Mouse (Mus musculus): Measurements from ENCODE around the gene Snd1. TPM values are rescaled to one million over a fixed set of nuclear protein-coding genes. Genes with fewer than 3 reads are reported as not detected.

Gene Snd1
- polyA plus RNA-seq, 1 experiment from 2014 or later = 79.3 TPM

DNA sequence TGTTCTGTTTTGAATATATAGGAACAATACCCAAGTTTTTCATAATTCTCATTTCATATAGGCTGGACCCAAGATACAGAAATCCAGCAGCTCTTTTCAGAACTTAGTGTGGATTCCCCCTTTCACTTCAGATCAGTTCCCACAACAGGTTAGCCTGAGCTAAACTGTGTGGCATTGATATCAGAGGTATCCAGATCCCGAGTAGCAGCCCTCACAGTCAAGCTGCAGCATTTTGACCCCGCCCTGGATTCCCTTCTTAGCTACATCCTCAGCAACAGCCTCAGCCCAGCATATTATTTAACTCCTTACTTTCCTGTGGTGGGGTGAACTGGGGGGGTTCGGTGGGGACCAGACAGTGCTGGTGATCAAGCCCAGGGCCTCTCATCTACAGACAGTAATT is 128.5 kb downstream of the Snd1 start:
- no peaks in the 10 kb centered on the region for H3K9me3 ChIP-seq (replicated peaks; ENCODE audit: low read length)

DNA sequence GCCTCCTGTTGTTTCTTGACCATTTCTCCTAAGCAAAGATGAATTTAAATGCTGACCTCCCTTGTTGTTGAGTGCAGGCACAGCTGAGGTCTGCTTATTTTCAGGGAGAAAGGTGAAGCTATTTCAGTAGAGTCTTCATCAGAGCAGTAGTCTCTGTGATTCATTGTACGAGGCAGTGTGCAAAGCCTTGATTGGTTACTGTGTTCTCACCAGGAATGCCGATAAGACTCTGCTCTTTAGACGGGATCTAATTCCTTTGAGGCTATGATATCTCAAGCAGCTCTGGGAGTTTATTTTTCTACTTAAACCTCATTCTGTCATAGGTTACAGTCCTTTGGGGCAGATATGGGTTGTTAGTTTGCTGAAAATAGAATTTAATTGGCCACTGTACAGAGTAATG is 128.9 kb downstream of the Snd1 start:
- WGBS = 31% methylated on average over 3 of the region's 3 CpGs
- Histone ChIP-seq H3K27ac (no peak overlapping the region), H3K4me1 (replicated peaks; ENCODE audit: insufficient read depth, low read length) (no peaks in the 10 kb centered on the region), H3K9ac (ENCODE audit: low read depth, low read length) (no peak overlapping the region), H3K27me3 (ENCODE audit: insufficient read depth, low read length) (no peaks in the 10 kb centered on the region), H3K36me3 (ENCODE audit: insufficient read depth, low read length) (no peaks in the 10 kb centered on the region), H3K4me3 (replicated peaks; ENCODE audit: low read depth, low read length) (no peak overlapping the region), H3K9me3 (replicated peaks; ENCODE audit: low read length) (no peaks in the 10 kb centered on the region), H3K4me2 (ENCODE audit: low read length) (no peak overlapping the region)
- DNase-seq (ENCODE audit: low spot score) = no peak
- TF ChIP-seq CTCF (IDR thresholded peaks at IDR 0.05; ENCODE audit: low read depth) = no peak
- ATAC-seq (replicated peaks; ENCODE audit: low FRiP score, low read depth) = no peak

More for the DNA sequence above, 128.5 kb downstream of the Snd1 start:
- no peak for TF ChIP-seq CTCF (IDR thresholded peaks at IDR 0.05; ENCODE audit: low read depth)
- no peaks in the 10 kb centered on the region for H3K4me1 ChIP-seq (replicated peaks; ENCODE audit: insufficient read depth, low read length)
- H3K4me3 ChIP-seq (replicated peaks; ENCODE audit: low read depth, low read length) = no peak overlapping the region
- H3K9ac ChIP-seq (ENCODE audit: low read depth, low read length) = no peak overlapping the region
- no peak overlapping the region for H3K27ac ChIP-seq
- WGBS = 63% methylated on average over 3 of the region's 3 CpGs
- no peak for DNase-seq (ENCODE audit: low spot score)
- no peak for ATAC-seq (replicated peaks; ENCODE audit: low FRiP score, low read depth)
- H3K4me2 ChIP-seq (ENCODE audit: low read length) = no peak overlapping the region
- no peaks in the 10 kb centered on the region for H3K36me3 ChIP-seq (ENCODE audit: insufficient read depth, low read length)
- no peaks in the 10 kb centered on the region for H3K27me3 ChIP-seq (ENCODE audit: insufficient read depth, low read length)

DNA sequence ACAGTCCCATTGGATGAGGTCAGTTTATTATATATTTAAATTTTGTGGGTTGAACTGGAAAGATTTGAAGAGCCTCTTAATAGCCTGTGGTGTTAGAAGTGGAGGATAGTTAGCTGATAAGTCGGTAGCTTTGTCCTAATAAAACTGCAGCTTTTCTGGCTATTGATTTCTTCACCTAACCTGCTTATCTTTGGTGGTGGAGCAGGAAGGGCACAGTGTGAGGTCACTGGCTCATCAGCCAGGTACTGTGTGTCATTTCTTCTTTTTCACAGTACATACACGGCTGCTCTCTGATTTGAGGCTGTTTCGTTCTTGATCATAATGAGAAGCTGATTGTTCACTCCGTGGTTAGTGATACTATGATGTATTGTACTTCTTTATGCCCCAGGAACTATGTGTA is 134.4 kb downstream of the Snd1 start:
- WGBS = 83% methylated on average over 4 of the region's 4 CpGs

DNA sequence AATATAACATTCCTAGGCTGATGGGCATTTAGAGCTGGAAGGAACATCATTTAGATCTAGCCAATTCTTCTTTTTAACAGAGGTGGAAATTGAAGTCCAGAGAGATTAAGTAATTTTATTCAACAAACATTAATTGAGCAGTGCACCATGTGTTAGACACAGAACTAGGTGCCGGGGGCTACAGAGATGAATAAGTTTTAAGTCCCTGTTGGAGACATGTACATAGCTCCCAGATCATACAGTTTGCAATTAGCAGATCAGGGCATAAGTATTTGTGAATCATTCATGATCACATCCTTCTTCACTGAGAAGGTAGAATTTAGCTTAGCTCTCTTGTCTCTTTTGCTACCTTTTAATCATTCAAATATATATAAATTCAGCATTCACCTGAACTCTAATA is 135.2 kb downstream of the Snd1 start:
- Histone ChIP-seq H3K9ac (ENCODE audit: low read depth, low read length) (no peak overlapping the region), H3K4me2 (ENCODE audit: low read length) (no peak overlapping the region), H3K27me3 (ENCODE audit: insufficient read depth, low read length) (no peaks in the 10 kb centered on the region), H3K4me3 (replicated peaks; ENCODE audit: low read depth, low read length) (no peak overlapping the region), H3K4me1 (replicated peaks; ENCODE audit: insufficient read depth, low read length) (no peaks in the 10 kb centered on the region), H3K27ac (no peak overlapping the region), H3K9me3 (replicated peaks; ENCODE audit: low read length) (no peaks in the 10 kb centered on the region), H3K36me3 (ENCODE audit: insufficient read depth, low read length) (no peaks in the 10 kb centered on the region)
- no peak for DNase-seq (ENCODE audit: low spot score)
- no peak for ATAC-seq (replicated peaks; ENCODE audit: low FRiP score, low read depth)
- WGBS = 96% methylated on average over 1 of the region's 1 CpGs
- TF ChIP-seq CTCF (IDR thresholded peaks at IDR 0.05; ENCODE audit: low read depth) = no peak

More for the DNA sequence above, 134.4 kb downstream of the Snd1 start:
- Histone ChIP-seq H3K9ac (ENCODE audit: low read depth, low read length) (no peak overlapping the region), H3K27me3 (ENCODE audit: insufficient read depth, low read length) (no peaks in the 10 kb centered on the region), H3K9me3 (replicated peaks; ENCODE audit: low read length) (no peaks in the 10 kb centered on the region), H3K27ac (no peak overlapping the region), H3K4me2 (ENCODE audit: low read length) (no peak overlapping the region), H3K4me3 (replicated peaks; ENCODE audit: low read depth, low read length) (no peak overlapping the region), H3K4me1 (replicated peaks; ENCODE audit: insufficient read depth, low read length) (no peaks in the 10 kb centered on the region), H3K36me3 (ENCODE audit: insufficient read depth, low read length) (no peaks in the 10 kb centered on the region)
- no peak for DNase-seq (ENCODE audit: low spot score)
- no peak for TF ChIP-seq CTCF (IDR thresholded peaks at IDR 0.05; ENCODE audit: low read depth)
- ATAC-seq (replicated peaks; ENCODE audit: low FRiP score, low read depth) = no peak

DNA sequence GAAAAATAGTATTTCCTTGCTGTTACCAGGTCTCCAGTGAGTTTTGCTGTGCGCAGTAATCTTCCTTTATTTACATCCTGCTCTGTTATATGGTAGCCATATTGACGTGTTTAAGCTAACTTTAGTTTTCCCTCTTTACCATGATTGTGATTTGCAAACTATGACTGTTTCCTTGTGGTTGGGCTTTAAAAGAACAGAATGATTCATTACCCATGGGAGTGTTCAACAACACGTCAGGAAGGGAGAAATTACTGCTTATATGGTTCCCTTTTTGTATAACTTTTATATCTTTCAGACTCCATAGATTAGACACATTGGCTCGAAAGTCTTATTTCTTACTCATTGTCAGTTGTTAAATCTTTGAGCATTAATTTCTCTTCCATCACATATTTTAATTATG is 138.5 kb downstream of the Snd1 start:
- no peak overlapping the region for H3K4me2 ChIP-seq (ENCODE audit: low read length)
- H3K4me3 ChIP-seq (replicated peaks; ENCODE audit: low read depth, low read length) = no peak overlapping the region
- H3K27ac ChIP-seq = no peak overlapping the region
- H3K36me3 ChIP-seq (ENCODE audit: insufficient read depth, low read length) = no peaks in the 10 kb centered on the region
- TF ChIP-seq CTCF (IDR thresholded peaks at IDR 0.05; ENCODE audit: low read depth) = no peak
- 52% methylated on average over 4 of the region's 4 CpGs for WGBS
- H3K9ac ChIP-seq (ENCODE audit: low read depth, low read length) = no peak overlapping the region
- no peak for ATAC-seq (replicated peaks; ENCODE audit: low FRiP score, low read depth)
- no peaks in the 10 kb centered on the region for H3K9me3 ChIP-seq (replicated peaks; ENCODE audit: low read length)
- peaks cover 2% of the 10 kb centered on the region; the same call in 1 of the 2 replicates for H3K4me1 ChIP-seq (replicated peaks; ENCODE audit: insufficient read depth, low read length)
- peak; percentile 58 for DNase-seq (ENCODE audit: low spot score)
- no peaks in the 10 kb centered on the region for H3K27me3 ChIP-seq (ENCODE audit: insufficient read depth, low read length)

DNA sequence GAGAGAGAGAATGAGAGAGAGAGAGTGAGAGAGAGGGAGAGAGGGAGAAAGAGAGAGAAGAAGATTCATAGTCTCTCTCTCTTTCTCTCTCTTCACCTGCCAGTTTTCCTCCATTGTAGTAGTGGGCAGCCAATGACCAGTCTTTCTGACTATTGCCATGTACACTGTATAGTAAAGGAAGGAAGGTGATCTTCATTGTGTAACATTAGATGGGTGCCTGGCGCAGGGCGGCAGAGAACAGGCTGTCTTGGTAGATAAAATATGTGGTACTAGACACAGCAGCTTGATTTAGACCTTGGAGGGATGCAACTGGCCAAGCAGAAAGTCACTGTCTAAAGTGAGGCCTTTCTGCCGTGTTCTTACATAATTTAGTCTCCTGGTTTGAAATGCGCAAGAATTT is 139.9 kb downstream of the Snd1 start:
- Histone ChIP-seq H3K27me3 (ENCODE audit: insufficient read depth, low read length) (no peaks in the 10 kb centered on the region), H3K9me3 (replicated peaks; ENCODE audit: low read length) (no peaks in the 10 kb centered on the region), H3K4me2 (ENCODE audit: low read length) (no peak overlapping the region), H3K36me3 (ENCODE audit: insufficient read depth, low read length) (no peaks in the 10 kb centered on the region), H3K9ac (ENCODE audit: low read depth, low read length) (no peak overlapping the region), H3K4me1 (replicated peaks; ENCODE audit: insufficient read depth, low read length) (peaks cover 7% of the 10 kb centered on the region; the same call in 1 of the 2 replicates), H3K27ac (no peak overlapping the region), H3K4me3 (replicated peaks; ENCODE audit: low read depth, low read length) (no peak overlapping the region)
- 58% methylated on average over 4 of the region's 4 CpGs for WGBS
- peak; percentile 49 for DNase-seq (ENCODE audit: low spot score)
- no peak for ATAC-seq (replicated peaks; ENCODE audit: low FRiP score, low read depth)
- TF ChIP-seq CTCF (IDR thresholded peaks at IDR 0.05; ENCODE audit: low read depth) = no peak

DNA sequence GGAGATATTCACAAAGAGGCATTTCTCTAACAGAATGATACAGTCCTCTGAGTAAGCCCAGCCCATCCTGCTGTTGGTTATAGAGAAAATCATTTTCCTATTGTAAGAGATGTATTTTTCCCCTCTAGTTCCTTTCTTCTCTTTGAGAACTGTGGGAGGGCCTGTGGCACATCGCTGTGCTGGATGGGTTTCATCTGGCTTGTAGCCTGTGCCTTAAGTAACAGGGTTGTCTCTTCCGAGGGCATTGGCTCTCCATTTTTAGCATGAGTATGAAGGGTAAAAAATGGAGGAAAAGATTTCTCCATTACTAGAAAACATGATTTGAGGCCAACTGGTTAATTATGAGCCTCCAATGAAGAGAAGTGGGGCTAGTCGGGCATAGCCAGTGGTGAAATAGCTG is 140.5 kb downstream of the Snd1 start:
- Histone ChIP-seq H3K4me2 (ENCODE audit: low read length) (no peak overlapping the region), H3K27ac (no peak overlapping the region), H3K9ac (ENCODE audit: low read depth, low read length) (no peak overlapping the region), H3K36me3 (ENCODE audit: insufficient read depth, low read length) (no peaks in the 10 kb centered on the region), H3K9me3 (replicated peaks; ENCODE audit: low read length) (no peaks in the 10 kb centered on the region), H3K4me3 (replicated peaks; ENCODE audit: low read depth, low read length) (no peak overlapping the region), H3K27me3 (ENCODE audit: insufficient read depth, low read length) (no peaks in the 10 kb centered on the region), H3K4me1 (replicated peaks; ENCODE audit: insufficient read depth, low read length) (peaks cover 7% of the 10 kb centered on the region; the same call in 1 of the 2 replicates)
- no peak for DNase-seq (ENCODE audit: low spot score)
- TF ChIP-seq CTCF (IDR thresholded peaks at IDR 0.05; ENCODE audit: low read depth) = no peak
- ATAC-seq (replicated peaks; ENCODE audit: low FRiP score, low read depth) = no peak
- WGBS = 61% methylated on average over 3 of the region's 3 CpGs

Data from kidney, postnatal 0 days (tissue).